In the genomic region with DNA sequence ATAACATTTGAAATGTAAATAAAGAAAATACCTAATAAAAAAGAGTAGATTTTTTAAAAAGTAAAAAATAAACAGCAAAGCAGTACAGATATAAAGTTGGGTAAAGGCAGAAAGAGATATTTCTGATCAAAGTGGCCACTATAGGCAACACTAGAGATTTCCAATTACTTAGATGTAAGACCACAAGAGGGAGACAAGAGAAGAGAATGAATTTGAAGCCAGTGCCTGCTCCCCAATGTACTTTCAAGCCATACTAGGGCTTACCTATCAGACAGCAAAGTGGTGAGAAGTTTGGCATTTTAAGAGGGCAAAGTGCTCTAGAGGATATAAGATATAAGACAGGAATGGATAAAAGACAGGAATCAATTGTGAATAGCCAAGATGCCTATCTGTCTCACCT, we compare ENCODE assay signal across 16 mouse cellular contexts.
DNase-seq lines count a peak whose midpoint lies in the region; ATAC-seq and TF ChIP-seq lines count a peak whose summit lies in the region.
"Had no signal": no experiment of that assay in that cellular context is flagged by ENCODE, and none has a peak within 500 bp of the region (broad histone marks: within the 10 kb centered on the region; RNA-seq: fewer than 3 reads in every experiment).

No protein-coding gene starts in this region.

- no peaks in the 10 kb centered on the region for H3K36me3 ChIP-seq in forebrain, embryonic 10.5 days (replicated peaks)
- H3K36me3 ChIP-seq in forebrain, embryonic 11.5 days (ENCODE audit: control insufficient read depth, insufficient read depth, low read length) = no peaks in the 10 kb centered on the region
- no peaks in the 10 kb centered on the region for H3K36me3 ChIP-seq in kidney, postnatal 0 days (ENCODE audit: insufficient read depth, low read length)
- no peaks in the 10 kb centered on the region for H3K36me3 ChIP-seq in hindbrain, postnatal 0 days (ENCODE audit: insufficient read depth, low read length)
- H3K36me3 ChIP-seq: heart, embryonic 15.5 days; liver, embryonic 12.5 days had no signal

- DNase-seq in forebrain, embryonic 10.5 days (ENCODE audit: extremely low spot score, low spot score) = no peak
- no peak for DNase-seq in forebrain, embryonic 11.5 days (ENCODE audit: low spot score)
- DNase-seq in kidney, postnatal 0 days (ENCODE audit: low spot score) = peak; percentile 15
- no peak for DNase-seq in kidney, postnatal 14 days
- DNase-seq in MN1 (ENCODE audit: low spot score) = peak; percentile 32
- peak; percentile 33 for DNase-seq in hindbrain, postnatal 0 days (ENCODE audit: low spot score)
- DNase-seq in ovary, postnatal 10 days (ENCODE audit: low spot score) = no peak
- no peak for DNase-seq in urinary bladder, adult 18-20 months (ENCODE audit: low spot score in 2 of 2)
- DNase-seq: adrenal gland, adult 8-10 months; cerebellum, adult 9-10 months; gastrocnemius, adult 2 months; heart, adult 2 months; kidney, adult 9 months; thymus, adult 18-20 months had no signal

- no peak overlapping the region for H3K4me2 ChIP-seq in forebrain, embryonic 11.5 days (ENCODE audit: low read depth, low read length, severe bottlenecking)
- H3K4me2 ChIP-seq in kidney, postnatal 0 days (ENCODE audit: low read length) = no peak overlapping the region
- no peak overlapping the region for H3K4me2 ChIP-seq in hindbrain, postnatal 0 days (ENCODE audit: low read depth, low read length)
- H3K4me2 ChIP-seq: heart, embryonic 15.5 days; liver, embryonic 12.5 days had no signal

- H3K9ac ChIP-seq in forebrain, embryonic 11.5 days (ENCODE audit: low read length) = no peak overlapping the region
- no peak overlapping the region for H3K9ac ChIP-seq in kidney, postnatal 0 days (ENCODE audit: low read depth, low read length)
- H3K9ac ChIP-seq in hindbrain, postnatal 0 days (replicated peaks; ENCODE audit: low read length) = no peak overlapping the region
- H3K9ac ChIP-seq: heart, embryonic 15.5 days; liver, embryonic 12.5 days had no signal

- H3K4me1 ChIP-seq in forebrain, embryonic 10.5 days = peaks cover 31% of the 10 kb centered on the region
- H3K4me1 ChIP-seq in forebrain, embryonic 11.5 days (replicated peaks; ENCODE audit: control insufficient read depth, insufficient read depth, low read length) = peaks cover 4% of the 10 kb centered on the region
- no peaks in the 10 kb centered on the region for H3K4me1 ChIP-seq in kidney, postnatal 0 days (replicated peaks; ENCODE audit: insufficient read depth, low read length)
- peaks cover 3% of the 10 kb centered on the region for H3K4me1 ChIP-seq in hindbrain, postnatal 0 days (ENCODE audit: insufficient read depth, low read length)
- H3K4me1 ChIP-seq: heart, embryonic 15.5 days; liver, embryonic 12.5 days had no signal

- peaks cover 77% of the 10 kb centered on the region for H3K27me3 ChIP-seq in forebrain, embryonic 10.5 days (ENCODE audit: poor library complexity, severe bottlenecking)
- H3K27me3 ChIP-seq in forebrain, embryonic 11.5 days (ENCODE audit: control insufficient read depth, insufficient read depth, low read length) = peaks cover 26% of the 10 kb centered on the region
- H3K27me3 ChIP-seq in kidney, postnatal 0 days (ENCODE audit: insufficient read depth, low read length) = no peaks in the 10 kb centered on the region
- H3K27me3 ChIP-seq in hindbrain, postnatal 0 days (ENCODE audit: insufficient read depth, low read length) = no peaks in the 10 kb centered on the region
- H3K27me3 ChIP-seq: heart, embryonic 15.5 days; liver, embryonic 12.5 days had no signal

- no peak for ATAC-seq in forebrain, embryonic 11.5 days (replicated peaks; ENCODE audit: low FRiP score)
- no peak for ATAC-seq in kidney, postnatal 0 days (replicated peaks; ENCODE audit: low FRiP score, low read depth)
- ATAC-seq in hindbrain, postnatal 0 days = no peak
- ATAC-seq: liver, embryonic 12.5 days had no signal

- H3K9me3 ChIP-seq in forebrain, embryonic 10.5 days = no peaks in the 10 kb centered on the region
- no peaks in the 10 kb centered on the region for H3K9me3 ChIP-seq in forebrain, embryonic 11.5 days (ENCODE audit: control insufficient read depth, low read length)
- H3K9me3 ChIP-seq in kidney, postnatal 0 days (replicated peaks; ENCODE audit: low read length) = no peaks in the 10 kb centered on the region
- H3K9me3 ChIP-seq in hindbrain, postnatal 0 days (ENCODE audit: low read length) = no peaks in the 10 kb centered on the region
- H3K9me3 ChIP-seq: heart, embryonic 15.5 days; liver, embryonic 12.5 days had no signal

- no peak overlapping the region for H3K4me3 ChIP-seq in forebrain, embryonic 10.5 days
- H3K4me3 ChIP-seq in forebrain, embryonic 11.5 days (ENCODE audit: low read depth, low read length) = no peak overlapping the region
- H3K4me3 ChIP-seq in kidney, postnatal 0 days (replicated peaks; ENCODE audit: low read depth, low read length) = no peak overlapping the region
- no peak overlapping the region for H3K4me3 ChIP-seq in hindbrain, postnatal 0 days (ENCODE audit: low read length)
- H3K4me3 ChIP-seq: gastrocnemius, adult 2 months; heart, adult 2 months; heart, embryonic 15.5 days; liver, embryonic 12.5 days had no signal

- TF ChIP-seq CTCF in kidney, postnatal 0 days (IDR thresholded peaks at IDR 0.05; ENCODE audit: low read depth) = peak; percentile 42
- TF ChIP-seq CTCF in hindbrain, postnatal 0 days (IDR thresholded peaks at IDR 0.05; ENCODE audit: low read depth) = peak; percentile 43

- 0 out of 2 replicates have a peak overlapping the region, but pooled peaks have one; percentile 72 for H3K27ac ChIP-seq in forebrain, embryonic 10.5 days
- H3K27ac ChIP-seq in forebrain, embryonic 11.5 days (ENCODE audit: low read depth, low read length) = no peak overlapping the region
- H3K27ac ChIP-seq in kidney, postnatal 0 days = no peak overlapping the region
- peak overlapping the region; percentile 85; the same call in 1 of the 2 replicates for H3K27ac ChIP-seq in hindbrain, postnatal 0 days
- H3K27ac ChIP-seq: gastrocnemius, adult 2 months; heart, adult 2 months; heart, embryonic 15.5 days; liver, embryonic 12.5 days had no signal

Comparison
In these comparisons a context has a peak if more than half of its experiments do, and no peak if none do; other contexts are left out.
1. DNase-seq: peak in kidney, postnatal 0 days (single experiment), MN1 (single experiment) and hindbrain, postnatal 0 days (single experiment); none in forebrain, embryonic 10.5 days (single experiment), forebrain, embryonic 11.5 days (single experiment), kidney, postnatal 14 days (single experiment), ovary, postnatal 10 days (single experiment) and urinary bladder, adult 18-20 months (0 of 2).
2. H3K27ac ChIP-seq: peak in forebrain, embryonic 10.5 days (single experiment) and hindbrain, postnatal 0 days (single experiment); none in forebrain, embryonic 11.5 days (single experiment) and kidney, postnatal 0 days (single experiment).